Mouse (Mus musculus) liver, embryonic 15.5 days (tissue): ENCODE data around the gene Fam120a. TPM values are rescaled to one million over a fixed set of nuclear protein-coding genes. Genes with fewer than 3 reads are reported as not detected.

Experiments used
- ATAC-seq: fragments of 200-750 bp; cut with Nextera tagmentation; 2 replicates; pipeline ENCODE4 v1.8.0; 2017; ENCODE audit warnings: moderate number of reproducible peaks, mild to moderate bottlenecking, moderate library complexity; ENCODE audit not compliant: insufficient read depth
- H3K27ac ChIP-seq: fragments of 300-500 bp; sonication (generic); replicated peaks from 2 replicates; pipeline ENCODE4 v1.5.1; 2015; ENCODE audit warnings: mild to moderate bottlenecking, inconsistent platforms
- H3K27me3 ChIP-seq: fragments of 300-500 bp; sonication (generic); 2 replicates; pipeline ENCODE4 v1.6.1; 2015; ENCODE audit warnings: mild to moderate bottlenecking, inconsistent platforms
- H3K36me3 ChIP-seq: fragments of 300-500 bp; sonication (generic); replicated peaks from 2 replicates; pipeline ENCODE4 v1.6.1; 2015; ENCODE audit warnings: moderate library complexity, mild to moderate bottlenecking, inconsistent platforms
- H3K4me1 ChIP-seq: fragments of 300-500 bp; sonication (generic); replicated peaks from 2 replicates; pipeline ENCODE4 v1.6.1; 2015; ENCODE audit warnings: inconsistent platforms
- H3K4me2 ChIP-seq: fragments of 300-500 bp; sonication (generic); 2 replicates; pipeline ENCODE4 v1.6.1; 2015; ENCODE audit warnings: moderate library complexity, mild to moderate bottlenecking, inconsistent platforms
- H3K4me3 ChIP-seq: fragments of 300-500 bp; sonication (generic); replicated peaks from 2 replicates; pipeline ENCODE4 v1.5.1; 2015; ENCODE audit warnings: mild to moderate bottlenecking, inconsistent platforms
- H3K9ac ChIP-seq: fragments of 300-500 bp; sonication (generic); 2 replicates; pipeline ENCODE4 v1.6.1; 2015; ENCODE audit warnings: moderate library complexity, mild to moderate bottlenecking, inconsistent platforms
- H3K9me3 ChIP-seq: fragments of 300-500 bp; sonication (generic); replicated peaks from 2 replicates; pipeline ENCODE4 v1.6.1; 2016; ENCODE audit warnings: inconsistent platforms
- WGBS: fragments of 180-500 bp; shearing (Covaris S2); methylation state at CpG from one replicate; pipeline ENCODE4 v1.1.7; 2015; ENCODE audit warnings: mixed read lengths; ENCODE audit not compliant: insufficient replicate concordance; 5-methylcytosine and 5-hydroxymethylcytosine counted together
- polyA plus RNA-seq: library from polyadenylated mRNA; unstranded; fragments of >200 nt; fragmentation: Nextera tagmentation; extraction: Ambion mirVana; gene quantifications from 2 replicates; pipeline ENCODE4 v1.2.1, GENCODE M21; 2015

Fam120a gene
- polyA plus RNA-seq, 1 experiment from 2014 or later = 13.3 TPM

- WGBS = 77% methylated on average over 6 of the region's 6 CpGs
- no peaks in the 10 kb centered on the region for H3K9me3 ChIP-seq
- H3K9ac ChIP-seq = no peak overlapping the region
- H3K36me3 ChIP-seq = peaks cover 85% of the 10 kb centered on the region
- H3K4me3 ChIP-seq = no peak overlapping the region
- H3K27ac ChIP-seq = no peak overlapping the region
- no peak for ATAC-seq
- no peak overlapping the region for H3K4me2 ChIP-seq
- peaks cover 15% of the 10 kb centered on the region for H3K4me1 ChIP-seq
- H3K27me3 ChIP-seq = no peaks in the 10 kb centered on the region
These were observed 33.2 kb downstream of the Fam120a start for GRCm38 (mm10) chr13:48934597-48934996.

- ATAC-seq = no peak
- Histone ChIP-seq H3K9ac (no peak overlapping the region), H3K36me3 (peaks cover 86% of the 10 kb centered on the region), H3K9me3 (no peaks in the 10 kb centered on the region), H3K4me3 (no peak overlapping the region), H3K27ac (no peak overlapping the region), H3K4me2 (no peak overlapping the region), H3K27me3 (no peaks in the 10 kb centered on the region), H3K4me1 (peaks cover 15% of the 10 kb centered on the region)
- 65% methylated on average over 3 of the region's 3 CpGs for WGBS
These were observed 35.1 kb downstream of the Fam120a start for GRCm38 (mm10) chr13:48932692-48933091.

GRCm38 (mm10) chr13:48931687-48932086 is 36.1 kb downstream of the Fam120a start:
- H3K27ac ChIP-seq = no peak overlapping the region
- ATAC-seq = no peak
- H3K36me3 ChIP-seq = peaks cover 88% of the 10 kb centered on the region

GRCm38 (mm10) chr13:48931232-48931631 is 36.6 kb downstream of the Fam120a start:
- ATAC-seq = no peak
- WGBS = 93% methylated on average over 5 of the region's 5 CpGs
- H3K9me3 ChIP-seq = no peaks in the 10 kb centered on the region
- H3K9ac ChIP-seq = no peak overlapping the region
- peaks cover 89% of the 10 kb centered on the region for H3K36me3 ChIP-seq
- no peak overlapping the region for H3K4me3 ChIP-seq
- H3K4me1 ChIP-seq = peaks cover 15% of the 10 kb centered on the region
- H3K4me2 ChIP-seq = no peak overlapping the region
- no peaks in the 10 kb centered on the region for H3K27me3 ChIP-seq
- H3K27ac ChIP-seq = no peak overlapping the region

More at GRCm38 (mm10) chr13:48931687-48932086, 36.1 kb downstream of the Fam120a start:
- Histone ChIP-seq H3K9ac (no peak overlapping the region), H3K9me3 (no peaks in the 10 kb centered on the region), H3K4me1 (peaks cover 15% of the 10 kb centered on the region), H3K4me2 (no peak overlapping the region), H3K27me3 (no peaks in the 10 kb centered on the region), H3K4me3 (no peak overlapping the region)

- peaks cover 89% of the 10 kb centered on the region for H3K36me3 ChIP-seq
- H3K27ac ChIP-seq = no peak overlapping the region
- no peak overlapping the region for H3K4me2 ChIP-seq
- no peaks in the 10 kb centered on the region for H3K9me3 ChIP-seq
- no peaks in the 10 kb centered on the region for H3K27me3 ChIP-seq
- no peak overlapping the region for H3K9ac ChIP-seq
- no peak for ATAC-seq
- WGBS = 81% methylated on average over 3 of the region's 3 CpGs
- H3K4me3 ChIP-seq = no peak overlapping the region
- peaks cover 15% of the 10 kb centered on the region for H3K4me1 ChIP-seq
These were observed 38.2 kb downstream of the Fam120a start for GRCm38 (mm10) chr13:48929535-48930110.

- no peak for ATAC-seq
- Histone ChIP-seq H3K36me3 (peaks cover 87% of the 10 kb centered on the region), H3K9ac (no peak overlapping the region), H3K27ac (no peak overlapping the region), H3K27me3 (no peaks in the 10 kb centered on the region), H3K9me3 (no peaks in the 10 kb centered on the region), H3K4me1 (peaks cover 7% of the 10 kb centered on the region; the same call in 1 of the 2 replicates), H3K4me2 (no peak overlapping the region), H3K4me3 (no peak overlapping the region)
- 80% methylated on average over 2 of the region's 2 CpGs for WGBS
These were observed 40.2 kb downstream of the Fam120a start for GRCm38 (mm10) chr13:48927609-48928008.

- Histone ChIP-seq H3K4me1 (peaks cover 20% of the 10 kb centered on the region), H3K4me3 (no peak overlapping the region), H3K36me3 (peaks cover 85% of the 10 kb centered on the region), H3K9me3 (no peaks in the 10 kb centered on the region), H3K4me2 (no peak overlapping the region), H3K27ac (no peak overlapping the region), H3K27me3 (no peaks in the 10 kb centered on the region), H3K9ac (no peak overlapping the region)
- ATAC-seq = no peak
- 76% methylated on average over 2 of the region's 2 CpGs for WGBS
These were observed 45.1 kb downstream of the Fam120a start for GRCm38 (mm10) chr13:48922712-48923111.

- peaks cover 20% of the 10 kb centered on the region for H3K4me1 ChIP-seq
- H3K4me2 ChIP-seq = no peak overlapping the region
- no peak overlapping the region for H3K27ac ChIP-seq
- H3K4me3 ChIP-seq = no peak overlapping the region
- no peak for ATAC-seq
- no peak overlapping the region for H3K9ac ChIP-seq
- peaks cover 84% of the 10 kb centered on the region for H3K36me3 ChIP-seq
- no peaks in the 10 kb centered on the region for H3K9me3 ChIP-seq
- H3K27me3 ChIP-seq = no peaks in the 10 kb centered on the region
- 72% methylated on average over 1 of the region's 1 CpGs for WGBS
These were observed 46.6 kb downstream of the Fam120a start for GRCm38 (mm10) chr13:48921256-48921655.

- no peaks in the 10 kb centered on the region for H3K9me3 ChIP-seq
- peaks cover 20% of the 10 kb centered on the region for H3K4me1 ChIP-seq
- no peaks in the 10 kb centered on the region for H3K27me3 ChIP-seq
- H3K4me2 ChIP-seq = no peak overlapping the region
- no peak for ATAC-seq
- H3K4me3 ChIP-seq = no peak overlapping the region
- no peak overlapping the region for H3K27ac ChIP-seq
- WGBS = 73% methylated on average over 7 of the region's 7 CpGs
- peaks cover 88% of the 10 kb centered on the region for H3K36me3 ChIP-seq
- H3K9ac ChIP-seq = no peak overlapping the region
These were observed 47.9 kb downstream of the Fam120a start for GRCm38 (mm10) chr13:48919756-48920415.

- Histone ChIP-seq H3K4me2 (no peak overlapping the region), H3K27me3 (no peaks in the 10 kb centered on the region), H3K27ac (no peak overlapping the region), H3K4me1 (peaks cover 14% of the 10 kb centered on the region), H3K9ac (no peak overlapping the region), H3K36me3 (peaks cover 90% of the 10 kb centered on the region), H3K4me3 (no peak overlapping the region), H3K9me3 (no peaks in the 10 kb centered on the region)
- WGBS = 75% methylated on average over 3 of the region's 3 CpGs
- no peak for ATAC-seq
These were observed 50.7 kb downstream of the Fam120a start for GRCm38 (mm10) chr13:48917113-48917599.

- Histone ChIP-seq H3K9ac (no peak overlapping the region), H3K9me3 (no peaks in the 10 kb centered on the region), H3K36me3 (peaks cover 85% of the 10 kb centered on the region), H3K4me1 (no peaks in the 10 kb centered on the region; the same call in 1 of the 2 replicates), H3K27me3 (no peaks in the 10 kb centered on the region), H3K4me3 (no peak overlapping the region), H3K4me2 (no peak overlapping the region), H3K27ac (no peak overlapping the region)
- ATAC-seq = no peak
- WGBS = 89% methylated on average over 1 of the region's 1 CpGs
These were observed 54.1 kb downstream of the Fam120a start for GRCm38 (mm10) chr13:48913680-48914079.
